Mouse (Mus musculus): ENCODE results near the gene Fgfr3. TPM values are rescaled to one million over a fixed set of nuclear protein-coding genes. Genes with fewer than 3 reads are reported as not detected.

Fgfr3 gene
- polyA plus RNA-seq, 1 experiment from 2014 or later, result 39.5 TPM

DNA sequence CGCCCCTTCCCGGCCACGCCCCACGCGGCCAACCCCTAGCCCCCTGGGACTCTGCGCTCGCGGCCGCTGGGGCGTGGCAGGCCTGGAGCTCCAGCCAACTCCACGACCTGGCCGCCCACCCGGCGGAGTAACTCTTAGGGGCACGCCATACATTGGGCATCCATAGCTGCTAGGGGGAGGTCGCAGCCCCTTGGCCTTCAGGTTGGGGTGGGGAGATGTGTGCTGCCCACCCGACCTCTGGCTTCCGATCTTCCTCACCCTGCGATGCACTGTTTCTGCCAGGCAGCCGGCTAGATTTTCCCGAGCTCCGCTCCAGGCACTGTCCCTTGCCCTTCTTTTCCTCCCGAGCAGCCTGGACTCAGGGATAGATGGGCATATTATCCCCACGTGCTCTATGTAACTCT, 25.8 kb upstream of the Fgfr3 start:
- H3K9ac ChIP-seq (replicated peaks; ENCODE audit: low read depth, low read length), result peak overlapping the region; percentile 43
- ATAC-seq (ENCODE audit: low read depth), result no peak
- 0 out of 2 replicates have a peak overlapping the region, but pooled peaks have one; percentile 0 for H3K27ac ChIP-seq (ENCODE audit: low read depth, low read length)
- under 1% methylated on average over 22 of the region's 24 CpGs for WGBS
- peak overlapping the region; percentile 55 for H3K4me2 ChIP-seq (ENCODE audit: low read depth, low read length)
- peak overlapping the region; percentile 21 for H3K4me3 ChIP-seq (ENCODE audit: low read depth, low read length)
- H3K27me3 ChIP-seq (ENCODE audit: control insufficient read depth, insufficient read depth, low read length), result peaks cover 10% of the 10 kb centered on the region
- no peaks in the 10 kb centered on the region for H3K9me3 ChIP-seq (ENCODE audit: control insufficient read depth, low read length)
- no peaks in the 10 kb centered on the region for H3K36me3 ChIP-seq (ENCODE audit: control insufficient read depth, insufficient read depth, low read length)
- peaks cover 23% of the 10 kb centered on the region for H3K4me1 ChIP-seq (ENCODE audit: control insufficient read depth, insufficient read depth, low read length)

DNA sequence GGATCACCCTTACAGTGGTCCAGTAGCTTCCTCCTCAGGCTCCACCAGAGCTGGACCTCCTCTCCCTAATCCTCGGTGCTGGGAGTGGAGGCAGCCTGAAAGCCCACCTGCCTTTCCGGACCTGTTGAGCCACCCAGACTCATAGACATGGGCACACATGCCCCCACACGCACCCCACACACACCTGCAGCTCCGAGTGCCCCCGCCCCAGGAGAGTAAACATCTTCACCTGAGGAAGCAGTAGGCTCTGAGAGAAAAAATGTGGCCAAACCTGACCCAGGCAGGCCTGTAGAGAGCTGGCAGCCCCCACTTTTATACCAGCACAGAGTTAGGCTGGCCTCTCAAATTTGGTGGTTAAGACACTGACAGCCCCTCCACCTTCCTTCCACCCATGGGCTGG, 25.0 kb upstream of the Fgfr3 start:
- Histone ChIP-seq H3K4me1 (ENCODE audit: control insufficient read depth, insufficient read depth, low read length) (peaks cover 23% of the 10 kb centered on the region), H3K36me3 (ENCODE audit: control insufficient read depth, insufficient read depth, low read length) (no peaks in the 10 kb centered on the region)

DNA sequence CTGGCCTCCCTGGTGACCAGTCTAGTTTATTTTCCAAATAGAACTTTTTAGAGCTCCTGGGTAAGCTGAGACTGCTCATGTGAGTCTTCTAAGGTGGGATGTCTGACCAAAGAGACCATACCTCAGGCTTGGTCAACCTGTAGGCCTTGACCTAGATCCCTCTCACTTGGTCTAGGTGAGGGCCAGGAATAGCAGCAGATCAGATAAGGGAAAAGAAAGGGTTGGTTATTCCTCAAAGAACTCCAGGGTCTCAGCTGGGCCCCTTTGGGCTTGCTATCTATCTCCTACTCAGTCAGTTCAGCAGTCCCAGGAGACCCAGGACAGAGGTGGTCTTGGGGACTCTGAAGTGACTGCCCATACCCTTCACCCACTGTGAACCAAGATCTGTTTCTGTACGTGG, 23.9 kb upstream of the Fgfr3 start:
- H3K4me3 ChIP-seq (ENCODE audit: low read depth, low read length), result no peak overlapping the region
- peaks cover 19% of the 10 kb centered on the region for H3K4me1 ChIP-seq (ENCODE audit: control insufficient read depth, insufficient read depth, low read length)
- peaks cover 10% of the 10 kb centered on the region for H3K27me3 ChIP-seq (ENCODE audit: control insufficient read depth, insufficient read depth, low read length)
- no peak for ATAC-seq (ENCODE audit: low read depth)
- H3K9ac ChIP-seq (replicated peaks; ENCODE audit: low read depth, low read length), result no peak overlapping the region
- no peak overlapping the region for H3K4me2 ChIP-seq (ENCODE audit: low read depth, low read length)
- H3K36me3 ChIP-seq (ENCODE audit: control insufficient read depth, insufficient read depth, low read length), result no peaks in the 10 kb centered on the region
- no peaks in the 10 kb centered on the region for H3K9me3 ChIP-seq (ENCODE audit: control insufficient read depth, low read length)
- 16% methylated on average over 1 of the region's 1 CpGs for WGBS
- no peak overlapping the region for H3K27ac ChIP-seq (ENCODE audit: low read depth, low read length)

More for the DNA sequence above, 25.0 kb upstream of the Fgfr3 start:
- Histone ChIP-seq H3K9me3 (ENCODE audit: control insufficient read depth, low read length) (no peaks in the 10 kb centered on the region), H3K9ac (replicated peaks; ENCODE audit: low read depth, low read length) (no peak overlapping the region), H3K4me2 (ENCODE audit: low read depth, low read length) (no peak overlapping the region), H3K27ac (ENCODE audit: low read depth, low read length) (no peak overlapping the region), H3K4me3 (ENCODE audit: low read depth, low read length) (no peak overlapping the region), H3K27me3 (ENCODE audit: control insufficient read depth, insufficient read depth, low read length) (peaks cover 10% of the 10 kb centered on the region)
- 46% methylated on average over 5 of the region's 5 CpGs for whole genome bisulfite sequencing
- ATAC-seq (ENCODE audit: low read depth), result no peak

DNA sequence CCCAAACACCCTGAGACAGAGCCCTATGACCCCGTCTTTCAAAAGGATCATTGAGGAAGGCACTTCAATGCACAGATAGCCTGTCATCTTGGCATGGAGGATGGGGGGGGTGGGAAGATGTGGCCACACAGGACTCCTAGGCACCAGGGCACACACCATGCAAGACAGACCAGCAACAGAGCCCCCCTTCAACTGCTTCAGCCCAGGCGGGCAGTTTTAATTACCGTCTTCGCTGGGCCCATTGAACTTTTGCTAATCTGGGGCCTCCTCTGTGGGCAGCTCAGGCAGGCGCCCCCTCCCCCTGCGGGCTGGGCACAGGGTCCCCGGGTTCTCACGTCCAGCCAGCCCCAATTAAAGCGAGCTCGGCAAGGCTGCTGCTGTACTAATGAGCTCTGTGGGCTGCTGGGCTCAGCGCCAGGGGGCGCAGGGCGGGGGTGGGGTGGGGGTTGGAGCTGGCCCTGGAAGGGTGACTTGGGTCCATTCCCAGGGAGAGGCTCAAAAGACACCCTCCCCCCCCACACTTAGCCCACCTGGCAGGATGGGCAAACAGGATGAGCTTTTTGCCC, 23.4 kb upstream of the Fgfr3 start:
- no peak overlapping the region for H3K4me2 ChIP-seq (ENCODE audit: low read depth, low read length)
- H3K9me3 ChIP-seq (ENCODE audit: control insufficient read depth, low read length), result no peaks in the 10 kb centered on the region
- H3K9ac ChIP-seq (replicated peaks; ENCODE audit: low read depth, low read length), result no peak overlapping the region
- no peaks in the 10 kb centered on the region for H3K36me3 ChIP-seq (ENCODE audit: control insufficient read depth, insufficient read depth, low read length)
- ATAC-seq (ENCODE audit: low read depth), result peak; percentile 54; the same call in 1 of the 2 replicates
- H3K27me3 ChIP-seq (ENCODE audit: control insufficient read depth, insufficient read depth, low read length), result peaks cover 10% of the 10 kb centered on the region
- H3K4me1 ChIP-seq (ENCODE audit: control insufficient read depth, insufficient read depth, low read length), result peaks cover 15% of the 10 kb centered on the region
- 10% methylated on average over 12 of the region's 13 CpGs for WGBS
- peak overlapping the region; percentile 22; the same call in 1 of the 2 replicates for H3K27ac ChIP-seq (ENCODE audit: low read depth, low read length)
- H3K4me3 ChIP-seq (ENCODE audit: low read depth, low read length), result no peak overlapping the region

DNA sequence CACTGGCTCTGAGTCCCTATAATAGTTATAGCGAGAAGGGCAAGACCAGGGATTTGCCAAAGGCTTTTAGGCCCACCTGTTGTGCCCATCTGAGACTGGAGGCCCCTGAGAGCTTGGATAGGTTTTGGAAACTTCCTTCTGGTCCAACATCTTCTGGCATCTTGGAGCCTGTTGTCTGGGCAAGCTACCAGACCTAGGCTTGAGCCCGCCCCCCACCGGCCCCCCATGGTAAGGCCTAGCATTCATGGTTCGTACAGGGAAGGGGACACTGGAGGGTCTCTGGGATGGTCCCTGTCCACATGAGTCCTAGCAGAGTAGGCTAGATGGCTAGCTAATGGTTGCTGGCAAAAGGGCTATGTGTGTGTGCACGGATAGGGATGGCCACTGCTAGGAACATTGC, 22.8 kb upstream of the Fgfr3 start:
- Histone ChIP-seq H3K27ac (ENCODE audit: low read depth, low read length) (peak overlapping the region; percentile 22; the same call in 1 of the 2 replicates), H3K4me1 (ENCODE audit: control insufficient read depth, insufficient read depth, low read length) (peaks cover 15% of the 10 kb centered on the region), H3K4me3 (ENCODE audit: low read depth, low read length) (no peak overlapping the region), H3K9me3 (ENCODE audit: control insufficient read depth, low read length) (no peaks in the 10 kb centered on the region), H3K9ac (replicated peaks; ENCODE audit: low read depth, low read length) (no peak overlapping the region), H3K4me2 (ENCODE audit: low read depth, low read length) (no peak overlapping the region), H3K27me3 (ENCODE audit: control insufficient read depth, insufficient read depth, low read length) (peaks cover 10% of the 10 kb centered on the region), H3K36me3 (ENCODE audit: control insufficient read depth, insufficient read depth, low read length) (no peaks in the 10 kb centered on the region)
- WGBS, result 77% methylated on average over 5 of the region's 5 CpGs
- ATAC-seq (ENCODE audit: low read depth), result no peak

DNA sequence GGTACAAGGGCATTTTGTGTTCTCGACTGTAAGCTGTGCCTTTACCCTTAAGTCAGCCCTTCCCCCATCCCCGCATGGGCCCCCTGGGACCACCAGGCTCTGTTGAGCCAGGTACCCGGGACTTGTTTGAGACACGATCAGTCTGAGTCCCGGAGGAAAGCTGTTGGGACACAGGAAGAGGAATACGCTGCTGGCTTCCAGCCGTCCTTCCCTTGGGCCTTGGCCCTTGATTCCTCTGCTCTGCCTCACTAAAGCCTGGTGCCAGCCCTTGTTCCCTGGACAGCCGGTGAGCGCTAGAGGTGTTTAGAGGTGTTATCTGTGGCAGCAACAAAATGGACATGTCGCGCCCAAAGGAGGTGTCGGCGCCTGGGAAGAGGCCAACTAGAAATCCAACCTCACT, 21.5 kb upstream of the Fgfr3 start:
- ATAC-seq (ENCODE audit: low read depth), result no peak
- no peak overlapping the region for H3K4me3 ChIP-seq (ENCODE audit: low read depth, low read length)
- WGBS, result 55% methylated on average over 13 of the region's 13 CpGs
- H3K4me2 ChIP-seq (ENCODE audit: low read depth, low read length), result no peak overlapping the region
- peaks cover 6% of the 10 kb centered on the region; the same call in 1 of the 2 replicates for H3K27me3 ChIP-seq (ENCODE audit: control insufficient read depth, insufficient read depth, low read length)
- no peaks in the 10 kb centered on the region for H3K36me3 ChIP-seq (ENCODE audit: control insufficient read depth, insufficient read depth, low read length)
- peaks cover 8% of the 10 kb centered on the region; the same call in 1 of the 2 replicates for H3K4me1 ChIP-seq (ENCODE audit: control insufficient read depth, insufficient read depth, low read length)
- no peak overlapping the region for H3K27ac ChIP-seq (ENCODE audit: low read depth, low read length)
- H3K9ac ChIP-seq (replicated peaks; ENCODE audit: low read depth, low read length), result no peak overlapping the region
- H3K9me3 ChIP-seq (ENCODE audit: control insufficient read depth, low read length), result no peaks in the 10 kb centered on the region

DNA sequence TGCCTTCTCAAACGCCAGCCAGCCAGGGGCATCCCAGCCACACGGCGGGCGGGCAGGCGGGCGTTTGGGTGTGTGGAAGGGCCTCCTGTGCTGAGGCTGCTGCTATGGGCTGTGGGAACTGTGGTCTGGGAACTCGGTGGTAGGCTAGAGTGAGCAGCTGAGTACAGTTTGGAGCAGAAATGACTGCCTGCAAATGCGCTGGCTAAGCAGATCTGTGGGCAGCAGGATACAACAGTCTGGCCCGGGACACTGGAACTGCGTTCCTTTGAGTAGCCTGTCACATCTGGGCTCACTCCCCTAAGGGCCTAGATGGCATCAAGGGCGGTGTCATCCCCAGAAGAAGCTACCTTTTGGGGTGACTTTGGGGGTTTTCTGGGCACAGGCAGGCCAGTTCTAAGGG, 19.6 kb upstream of the Fgfr3 start:
- H3K4me2 ChIP-seq (ENCODE audit: low read depth, low read length), result no peak overlapping the region
- 84% methylated on average over 11 of the region's 11 CpGs for WGBS
- no peaks in the 10 kb centered on the region for H3K36me3 ChIP-seq (ENCODE audit: control insufficient read depth, insufficient read depth, low read length)
- no peaks in the 10 kb centered on the region for H3K9me3 ChIP-seq (ENCODE audit: control insufficient read depth, low read length)
- peaks cover 6% of the 10 kb centered on the region; the same call in 1 of the 2 replicates for H3K4me1 ChIP-seq (ENCODE audit: control insufficient read depth, insufficient read depth, low read length)
- no peak overlapping the region for H3K4me3 ChIP-seq (ENCODE audit: low read depth, low read length)
- ATAC-seq (ENCODE audit: low read depth), result no peak
- no peak overlapping the region for H3K27ac ChIP-seq (ENCODE audit: low read depth, low read length)
- H3K9ac ChIP-seq (replicated peaks; ENCODE audit: low read depth, low read length), result no peak overlapping the region
- peaks cover 4% of the 10 kb centered on the region; the same call in 1 of the 2 replicates for H3K27me3 ChIP-seq (ENCODE audit: control insufficient read depth, insufficient read depth, low read length)

DNA sequence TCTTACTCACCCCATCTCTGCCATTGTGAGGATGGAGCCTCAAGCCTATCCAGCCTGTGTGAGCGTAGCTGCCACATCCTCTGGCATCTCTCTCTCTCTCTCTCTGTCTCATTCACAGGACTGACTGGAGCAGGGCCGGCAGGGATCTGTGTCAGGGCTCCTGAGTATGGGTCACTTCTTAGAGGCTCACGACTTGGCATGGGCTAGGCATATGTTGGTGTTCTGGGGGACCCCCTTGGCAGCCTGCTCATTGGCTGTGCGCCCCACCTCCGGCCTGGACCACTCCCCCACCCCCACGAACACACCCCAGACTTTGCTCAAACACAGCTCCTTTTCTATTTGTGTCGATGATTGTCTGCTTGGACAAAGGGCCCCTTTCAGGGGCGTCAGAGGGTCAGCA, 17.5 kb upstream of the Fgfr3 start:
- WGBS, result 12% methylated on average over 8 of the region's 8 CpGs

DNA sequence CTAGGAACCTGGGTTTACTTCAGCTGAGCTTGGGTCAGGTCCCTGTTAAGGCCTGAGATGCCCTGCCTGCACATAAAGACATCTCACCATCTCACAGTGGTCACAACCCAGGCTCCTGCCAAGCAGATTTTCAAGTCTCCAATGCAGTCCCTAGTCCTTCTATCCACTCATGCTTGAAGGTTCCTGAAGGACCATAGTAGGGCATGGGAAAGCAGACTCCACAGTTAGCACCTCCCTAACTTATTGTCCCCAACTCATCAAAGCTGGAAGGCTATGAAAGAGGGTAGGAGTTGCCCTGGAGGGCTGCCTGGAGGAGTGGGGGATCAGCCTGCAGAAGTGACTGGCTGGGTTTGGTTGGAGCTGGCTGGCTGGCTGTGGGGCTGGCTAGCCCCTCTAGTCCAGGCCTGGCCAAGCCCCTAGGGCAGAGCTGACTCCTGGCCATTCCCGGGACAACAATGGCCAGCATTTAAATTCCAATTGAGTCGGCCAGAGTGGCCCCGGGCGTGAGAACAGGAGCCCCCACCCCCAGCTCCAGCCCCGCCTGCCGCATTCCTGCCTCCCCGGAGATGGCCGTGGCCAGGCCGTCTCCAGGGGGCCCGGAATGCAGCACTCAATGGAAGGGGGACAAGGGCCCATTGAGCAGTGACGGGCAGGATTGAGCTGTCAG, 16.4 kb upstream of the Fgfr3 start:
- Histone ChIP-seq H3K27me3 (ENCODE audit: control insufficient read depth, insufficient read depth, low read length) (no peaks in the 10 kb centered on the region), H3K9me3 (ENCODE audit: control insufficient read depth, low read length) (no peaks in the 10 kb centered on the region), H3K36me3 (ENCODE audit: control insufficient read depth, insufficient read depth, low read length) (no peaks in the 10 kb centered on the region), H3K4me2 (ENCODE audit: low read depth, low read length) (no peak overlapping the region), H3K9ac (replicated peaks; ENCODE audit: low read depth, low read length) (no peak overlapping the region), H3K27ac (ENCODE audit: low read depth, low read length) (peak overlapping the region; percentile 73), H3K4me1 (ENCODE audit: control insufficient read depth, insufficient read depth, low read length) (0 out of 2 replicates have a peak, but pooled peaks cover 6% of the 10 kb centered on the region), H3K4me3 (ENCODE audit: low read depth, low read length) (no peak overlapping the region)
- peak; percentile 85 for ATAC-seq (ENCODE audit: low read depth)
- 3% methylated on average over 11 of the region's 11 CpGs for WGBS

More for the DNA sequence above, 17.5 kb upstream of the Fgfr3 start:
- Histone ChIP-seq H3K4me2 (ENCODE audit: low read depth, low read length) (no peak overlapping the region), H3K4me3 (ENCODE audit: low read depth, low read length) (no peak overlapping the region), H3K4me1 (ENCODE audit: control insufficient read depth, insufficient read depth, low read length) (0 out of 2 replicates have a peak, but pooled peaks cover 6% of the 10 kb centered on the region), H3K9me3 (ENCODE audit: control insufficient read depth, low read length) (no peaks in the 10 kb centered on the region), H3K27ac (ENCODE audit: low read depth, low read length) (peak overlapping the region; percentile 62), H3K9ac (replicated peaks; ENCODE audit: low read depth, low read length) (no peak overlapping the region), H3K36me3 (ENCODE audit: control insufficient read depth, insufficient read depth, low read length) (no peaks in the 10 kb centered on the region), H3K27me3 (ENCODE audit: control insufficient read depth, insufficient read depth, low read length) (no peaks in the 10 kb centered on the region)
- peak; percentile 60; the same call in 1 of the 2 replicates for ATAC-seq (ENCODE audit: low read depth)
